Mouse (Mus musculus): ENCODE measurements around the gene Timm8a2. TPM values are rescaled to one million over a fixed set of nuclear protein-coding genes. Genes with fewer than 3 reads are reported as not detected.
A peak's percentile ranks its signal among the peaks of the same experiment; 100 is the strongest.

The Timm8a2 gene
- not detected in 2 replicates for polyA plus RNA-seq (2012; ENCODE audit: insufficient read depth, insufficient read length, low replicate concordance, missing spikeins)

GRCm38 (mm10) chr14:122034451-122034850 is at the start of gene Timm8a2:
Timm8a2 (plus strand) TSS chr14:122034674.
- TF ChIP-seq CTCF (IDR thresholded peaks at IDR 0.05; ENCODE audit: insufficient read depth, low read depth, low read length) (no peak), POLR2A (IDR thresholded peaks at IDR 0.05; ENCODE audit: insufficient read depth, low read depth, low read length) (no peak)
- no peak within 1 kb of the TSS for H3K4me3 ChIP-seq (ENCODE audit: insufficient read depth, low read depth, low read length)
- H3K4me1 ChIP-seq (ENCODE audit: control insufficient read depth, insufficient read depth, low read length), result peaks cover 1% of the 10 kb centered on the region; the same call in 1 of the 2 replicates
- no peak within 1 kb of the TSS for H3K27ac ChIP-seq (ENCODE audit: insufficient read depth, low read depth, low read length)
- 96% methylated on average over 13 of the region's 13 CpGs for WGBS

- Histone ChIP-seq H3K4me1 (ENCODE audit: control insufficient read depth, insufficient read depth, low read length) (peaks cover 12% of the 10 kb centered on the region), H3K27ac (ENCODE audit: insufficient read depth, low read depth, low read length) (no peak overlapping the region), H3K4me3 (ENCODE audit: insufficient read depth, low read depth, low read length) (no peak overlapping the region)
- WGBS, result 85% methylated on average over 3 of the region's 3 CpGs
- no peak for TF ChIP-seq POLR2A (IDR thresholded peaks at IDR 0.05; ENCODE audit: insufficient read depth, low read depth, low read length)
- TF ChIP-seq CTCF (IDR thresholded peaks at IDR 0.05; ENCODE audit: insufficient read depth, low read depth, low read length), result no peak
Measured at GRCm38 (mm10) chr14:121985477-121985876, 49.0 kb upstream of the Timm8a2 start.

GRCm38 (mm10) chr14:121986028-121986427 is 48.4 kb upstream of the Timm8a2 start:
- TF ChIP-seq CTCF (IDR thresholded peaks at IDR 0.05; ENCODE audit: insufficient read depth, low read depth, low read length) (no peak), POLR2A (IDR thresholded peaks at IDR 0.05; ENCODE audit: insufficient read depth, low read depth, low read length) (no peak)
- Histone ChIP-seq H3K4me1 (ENCODE audit: control insufficient read depth, insufficient read depth, low read length) (peaks cover 12% of the 10 kb centered on the region), H3K27ac (ENCODE audit: insufficient read depth, low read depth, low read length) (no peak overlapping the region), H3K4me3 (ENCODE audit: insufficient read depth, low read depth, low read length) (no peak overlapping the region)
- 89% methylated on average over 6 of the region's 6 CpGs for WGBS

- Histone ChIP-seq H3K27ac (ENCODE audit: insufficient read depth, low read depth, low read length) (peak overlapping the region; percentile 56; the same call in 1 of the 2 replicates), H3K4me3 (ENCODE audit: insufficient read depth, low read depth, low read length) (no peak overlapping the region), H3K4me1 (ENCODE audit: control insufficient read depth, insufficient read depth, low read length) (peaks cover 15% of the 10 kb centered on the region)
- no peak for TF ChIP-seq CTCF (IDR thresholded peaks at IDR 0.05; ENCODE audit: insufficient read depth, low read depth, low read length)
- TF ChIP-seq POLR2A (IDR thresholded peaks at IDR 0.05; ENCODE audit: insufficient read depth, low read depth, low read length), result no peak
- 29% methylated on average over 1 of the region's 1 CpGs for WGBS
Measured at GRCm38 (mm10) chr14:121987287-121987686, 47.2 kb upstream of the Timm8a2 start.

GRCm38 (mm10) chr14:121987691-121988090 is 46.8 kb upstream of the Timm8a2 start:
- no peak for TF ChIP-seq POLR2A (IDR thresholded peaks at IDR 0.05; ENCODE audit: insufficient read depth, low read depth, low read length)
- Histone ChIP-seq H3K4me1 (ENCODE audit: control insufficient read depth, insufficient read depth, low read length) (peaks cover 16% of the 10 kb centered on the region), H3K4me3 (ENCODE audit: insufficient read depth, low read depth, low read length) (no peak overlapping the region), H3K27ac (ENCODE audit: insufficient read depth, low read depth, low read length) (peak overlapping the region; percentile 56)
- WGBS, result 80% methylated on average over 4 of the region's 4 CpGs

GRCm38 (mm10) chr14:121989331-121989730 is 45.1 kb upstream of the Timm8a2 start:
- no peak overlapping the region for H3K27ac ChIP-seq (ENCODE audit: insufficient read depth, low read depth, low read length)
- WGBS, result 97% methylated on average over 3 of the region's 3 CpGs
- H3K4me1 ChIP-seq (ENCODE audit: control insufficient read depth, insufficient read depth, low read length), result peaks cover 11% of the 10 kb centered on the region
- no peak overlapping the region for H3K4me3 ChIP-seq (ENCODE audit: insufficient read depth, low read depth, low read length)
- no peak for TF ChIP-seq CTCF (IDR thresholded peaks at IDR 0.05; ENCODE audit: insufficient read depth, low read depth, low read length)
- TF ChIP-seq POLR2A (IDR thresholded peaks at IDR 0.05; ENCODE audit: insufficient read depth, low read depth, low read length), result no peak

- TF ChIP-seq CTCF (IDR thresholded peaks at IDR 0.05; ENCODE audit: insufficient read depth, low read depth, low read length) (no peak), POLR2A (IDR thresholded peaks at IDR 0.05; ENCODE audit: insufficient read depth, low read depth, low read length) (no peak)
- Histone ChIP-seq H3K4me3 (ENCODE audit: insufficient read depth, low read depth, low read length) (no peak overlapping the region), H3K27ac (ENCODE audit: insufficient read depth, low read depth, low read length) (no peak overlapping the region), H3K4me1 (ENCODE audit: control insufficient read depth, insufficient read depth, low read length) (peaks cover 9% of the 10 kb centered on the region)
- WGBS, result 95% methylated on average over 3 of the region's 3 CpGs
Measured at GRCm38 (mm10) chr14:121989869-121990268, 44.6 kb upstream of the Timm8a2 start.

GRCm38 (mm10) chr14:121990897-121991296 is 43.6 kb upstream of the Timm8a2 start:
- H3K27ac ChIP-seq (ENCODE audit: insufficient read depth, low read depth, low read length), result no peak overlapping the region
- peaks cover 9% of the 10 kb centered on the region for H3K4me1 ChIP-seq (ENCODE audit: control insufficient read depth, insufficient read depth, low read length)
- TF ChIP-seq POLR2A (IDR thresholded peaks at IDR 0.05; ENCODE audit: insufficient read depth, low read depth, low read length) (no peak), CTCF (IDR thresholded peaks at IDR 0.05; ENCODE audit: insufficient read depth, low read depth, low read length) (no peak)
- 84% methylated on average over 6 of the region's 6 CpGs for WGBS
- H3K4me3 ChIP-seq (ENCODE audit: insufficient read depth, low read depth, low read length), result no peak overlapping the region

GRCm38 (mm10) chr14:121991921-121992320 is 42.6 kb upstream of the Timm8a2 start:
- Histone ChIP-seq H3K4me1 (ENCODE audit: control insufficient read depth, insufficient read depth, low read length) (peaks cover 6% of the 10 kb centered on the region), H3K4me3 (ENCODE audit: insufficient read depth, low read depth, low read length) (no peak overlapping the region), H3K27ac (ENCODE audit: insufficient read depth, low read depth, low read length) (no peak overlapping the region)
- TF ChIP-seq CTCF (IDR thresholded peaks at IDR 0.05; ENCODE audit: insufficient read depth, low read depth, low read length) (no peak), POLR2A (IDR thresholded peaks at IDR 0.05; ENCODE audit: insufficient read depth, low read depth, low read length) (no peak)

Measured in olfactory bulb, adult 2 months (tissue).